Mouse (Mus musculus): ENCODE data around the gene Fam120b. TPM values are rescaled to one million over a fixed set of nuclear protein-coding genes. Genes with fewer than 3 reads are reported as not detected.
"Not testable (repeated sequence)": the region's sequence is repeated elsewhere in the genome, so short reads cannot be mapped to it uniquely, and the experiment has no call there.

The Fam120b gene
- polyA plus RNA-seq, 1 experiment from 2014 or later: 44.5 TPM

- no peaks in the 10 kb centered on the region for H3K36me3 ChIP-seq
- 79% methylated on average over 3 of the region's 3 CpGs for WGBS
- no peaks in the 10 kb centered on the region for H3K9me3 ChIP-seq
- no peak overlapping the region for H3K4me3 ChIP-seq
- H3K27me3 ChIP-seq (replicated peaks): no peaks in the 10 kb centered on the region
- ATAC-seq (ENCODE audit: low FRiP score, low read depth): no peak
- no peak overlapping the region for H3K4me2 ChIP-seq (replicated peaks)
- no peak overlapping the region for H3K9ac ChIP-seq
- no peak overlapping the region for H3K27ac ChIP-seq
- H3K4me1 ChIP-seq: peaks cover 11% of the 10 kb centered on the region
Observed at GRCm38 (mm10) chr17:15445421-15445820, 49.4 kb downstream of the Fam120b start.

- Histone ChIP-seq H3K4me2 (replicated peaks) (no peak overlapping the region), H3K27me3 (replicated peaks) (no peaks in the 10 kb centered on the region), H3K9ac (no peak overlapping the region), H3K9me3 (no peaks in the 10 kb centered on the region), H3K27ac (no peak overlapping the region), H3K4me3 (no peak overlapping the region), H3K36me3 (no peaks in the 10 kb centered on the region), H3K4me1 (no peaks in the 10 kb centered on the region)
- 73% methylated on average over 5 of the region's 5 CpGs for WGBS
- no peak for ATAC-seq (ENCODE audit: low FRiP score, low read depth)
Observed at GRCm38 (mm10) chr17:15447831-15448230, 51.8 kb downstream of the Fam120b start.

- not testable (repeated sequence) for H3K36me3 ChIP-seq; H3K9ac ChIP-seq; H3K9me3 ChIP-seq; H3K27ac ChIP-seq; H3K27me3 ChIP-seq (replicated peaks); H3K4me2 ChIP-seq (replicated peaks); H3K4me3 ChIP-seq; H3K4me1 ChIP-seq; ATAC-seq (ENCODE audit: low FRiP score, low read depth)
- WGBS: 79% methylated on average over 6 of the region's 6 CpGs
Observed at GRCm38 (mm10) chr17:15449144-15449543, 53.1 kb downstream of the Fam120b start.

GRCm38 (mm10) chr17:15449606-15450005 is 53.6 kb downstream of the Fam120b start:
- 80% methylated on average over 3 of the region's 3 CpGs for WGBS
- no peaks in the 10 kb centered on the region for H3K4me1 ChIP-seq
- no peak overlapping the region for H3K27ac ChIP-seq
- no peak overlapping the region for H3K9ac ChIP-seq
- no peaks in the 10 kb centered on the region for H3K27me3 ChIP-seq (replicated peaks)
- no peak for ATAC-seq (ENCODE audit: low FRiP score, low read depth)
- no peak overlapping the region for H3K4me3 ChIP-seq
- H3K9me3 ChIP-seq: no peaks in the 10 kb centered on the region
- H3K36me3 ChIP-seq: no peaks in the 10 kb centered on the region
- H3K4me2 ChIP-seq (replicated peaks): no peak overlapping the region

GRCm38 (mm10) chr17:15455203-15455602 is 59.2 kb downstream of the Fam120b start:
- H3K36me3 ChIP-seq: peaks cover 5% of the 10 kb centered on the region; the same call in 1 of the 2 replicates
- 83% methylated on average over 4 of the region's 4 CpGs for WGBS
- no peak overlapping the region for H3K4me2 ChIP-seq (replicated peaks)
- no peak overlapping the region for H3K27ac ChIP-seq
- no peak overlapping the region for H3K4me3 ChIP-seq
- H3K9me3 ChIP-seq: no peaks in the 10 kb centered on the region
- no peaks in the 10 kb centered on the region for H3K4me1 ChIP-seq
- ATAC-seq (ENCODE audit: low FRiP score, low read depth): no peak
- H3K9ac ChIP-seq: no peak overlapping the region
- H3K27me3 ChIP-seq (replicated peaks): no peaks in the 10 kb centered on the region

GRCm38 (mm10) chr17:15456595-15456994 is 60.6 kb downstream of the Fam120b start:
- 90% methylated on average over 2 of the region's 2 CpGs for WGBS
- no peak overlapping the region for H3K4me2 ChIP-seq (replicated peaks)
- H3K27me3 ChIP-seq (replicated peaks): no peaks in the 10 kb centered on the region
- peaks cover 9% of the 10 kb centered on the region; the same call in 1 of the 2 replicates for H3K36me3 ChIP-seq
- no peak overlapping the region for H3K9ac ChIP-seq
- ATAC-seq (ENCODE audit: low FRiP score, low read depth): no peak
- H3K27ac ChIP-seq: no peak overlapping the region
- H3K9me3 ChIP-seq: no peaks in the 10 kb centered on the region
- no peak overlapping the region for H3K4me3 ChIP-seq
- no peaks in the 10 kb centered on the region for H3K4me1 ChIP-seq

DNA sequence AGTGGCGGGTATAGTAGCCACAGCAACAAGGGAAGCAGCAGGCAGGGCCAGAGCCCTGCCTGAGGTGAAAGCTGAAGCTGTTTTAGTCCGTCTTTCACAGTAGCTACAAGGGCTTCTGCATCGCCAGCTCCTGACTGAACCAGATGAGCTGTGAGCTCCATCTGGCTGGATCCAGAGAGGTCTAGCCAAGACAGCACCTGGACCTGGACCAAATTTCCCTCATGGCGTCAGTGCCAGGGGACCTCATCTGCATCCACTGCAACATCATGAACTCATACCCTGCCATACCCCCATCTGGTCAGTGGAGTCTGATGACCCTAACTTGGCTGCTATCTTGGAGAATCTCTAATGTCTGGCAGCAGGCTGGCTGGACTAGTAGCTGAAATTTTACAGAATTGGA is 63.8 kb downstream of the Fam120b start:
- Histone ChIP-seq H3K4me2 (replicated peaks) (no peak overlapping the region), H3K4me3 (no peak overlapping the region), H3K36me3 (peaks cover 12% of the 10 kb centered on the region; the same call in 1 of the 2 replicates), H3K9ac (no peak overlapping the region), H3K9me3 (no peaks in the 10 kb centered on the region), H3K27ac (no peak overlapping the region), H3K4me1 (no peaks in the 10 kb centered on the region), H3K27me3 (replicated peaks) (no peaks in the 10 kb centered on the region)
- ATAC-seq (ENCODE audit: low FRiP score, low read depth): no peak
- WGBS: 93% methylated on average over 4 of the region's 4 CpGs

- H3K36me3 ChIP-seq: peaks cover 12% of the 10 kb centered on the region; the same call in 1 of the 2 replicates
- no peaks in the 10 kb centered on the region for H3K9me3 ChIP-seq
- no peaks in the 10 kb centered on the region for H3K4me1 ChIP-seq
- H3K4me3 ChIP-seq: no peak overlapping the region
- no peak overlapping the region for H3K27ac ChIP-seq
- no peak overlapping the region for H3K4me2 ChIP-seq (replicated peaks)
- no peak overlapping the region for H3K9ac ChIP-seq
- H3K27me3 ChIP-seq (replicated peaks): no peaks in the 10 kb centered on the region
- ATAC-seq (ENCODE audit: low FRiP score, low read depth): no peak
- 93% methylated on average over 6 of the region's 6 CpGs for WGBS
Observed at GRCm38 (mm10) chr17:15461921-15462495, 66.0 kb downstream of the Fam120b start.

GRCm38 (mm10) chr17:15467669-15468068 is 71.7 kb downstream of the Fam120b start:
- Histone ChIP-seq H3K4me2 (replicated peaks) (no peak overlapping the region), H3K27me3 (replicated peaks) (no peaks in the 10 kb centered on the region), H3K27ac (no peak overlapping the region), H3K9me3 (no peaks in the 10 kb centered on the region), H3K4me3 (no peak overlapping the region), H3K4me1 (no peaks in the 10 kb centered on the region), H3K9ac (no peak overlapping the region), H3K36me3 (peaks cover 27% of the 10 kb centered on the region)
- peak; percentile 50; the same call in 1 of the 2 replicates for ATAC-seq (ENCODE audit: low FRiP score, low read depth)
- 26% methylated on average over 5 of the region's 5 CpGs for WGBS

DNA sequence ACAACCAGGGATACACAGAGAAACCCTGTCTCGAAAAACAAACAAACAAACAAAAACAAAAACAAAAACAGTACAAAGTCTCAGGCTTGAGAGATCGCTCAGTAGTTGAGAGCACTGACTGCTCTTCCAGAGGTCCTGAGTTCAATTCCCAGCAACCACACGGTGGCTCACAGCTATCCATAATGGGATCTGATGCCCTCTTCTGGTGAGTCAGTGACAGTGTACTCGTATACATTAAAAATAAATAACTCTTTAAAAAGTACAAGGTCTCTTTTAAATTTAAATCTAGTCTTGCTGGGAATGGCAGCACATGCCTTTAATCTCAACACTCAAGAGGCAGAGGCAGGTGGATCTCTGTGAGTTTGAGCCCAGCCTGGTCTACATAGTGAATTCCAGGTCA is 76.7 kb downstream of the Fam120b start:
- H3K4me3 ChIP-seq: no peak overlapping the region
- H3K36me3 ChIP-seq: peaks cover 75% of the 10 kb centered on the region
- no peak overlapping the region for H3K27ac ChIP-seq
- no peak overlapping the region for H3K4me2 ChIP-seq (replicated peaks)
- ATAC-seq (ENCODE audit: low FRiP score, low read depth): no peak
- 89% methylated on average over 4 of the region's 4 CpGs for WGBS
- H3K27me3 ChIP-seq (replicated peaks): no peaks in the 10 kb centered on the region
- no peaks in the 10 kb centered on the region for H3K9me3 ChIP-seq
- H3K4me1 ChIP-seq: no peaks in the 10 kb centered on the region
- no peak overlapping the region for H3K9ac ChIP-seq

Other genes with a start within 250 kb of the Fam120b start
- 77.5 and 80.4 TPM in 2 replicates for gene Dll1, start 19.3 kb upstream of the Fam120b start, polyA plus RNA-seq (2016; fragmentation: Nextera tagmentation; extraction: Ambion mirVana)
- gene Psmb1, start 103.5 kb downstream of the Fam120b start, polyA plus RNA-seq (2016; fragmentation: Nextera tagmentation; extraction: Ambion mirVana): 248 and 252 TPM in 2 replicates
- gene Tbp, start 103.7 kb downstream of the Fam120b start, polyA plus RNA-seq (2016; fragmentation: Nextera tagmentation; extraction: Ambion mirVana): 56.1 and 60.4 TPM in 2 replicates
- gene Pdcd2, start 131.1 kb downstream of the Fam120b start, polyA plus RNA-seq (2016; fragmentation: Nextera tagmentation; extraction: Ambion mirVana): 66.3 and 70.3 TPM in 2 replicates
- gene Prdm9, start 168.2 kb downstream of the Fam120b start, polyA plus RNA-seq (2016; fragmentation: Nextera tagmentation; extraction: Ambion mirVana): 3.8 and 4.2 TPM in 2 replicates

Data from neural tube, embryonic 12.5 days (tissue).